Mouse (Mus musculus) midbrain, embryonic 11.5 days (tissue): ENCODE data around the gene Prcc. TPM values are rescaled to one million over a fixed set of nuclear protein-coding genes. Genes with fewer than 3 reads are reported as not detected.
"Not testable (repeated sequence)": the region's sequence is repeated elsewhere in the genome, so short reads cannot be mapped to it uniquely, and the experiment has no call there.

Experiments
- ATAC-seq: fragments of 200-750 bp; cut with Nextera tagmentation; 2 replicates; pipeline ENCODE4 v1.8.0; 2017; ENCODE audit warnings: moderate TSS enrichment, moderate library complexity; ENCODE audit not compliant: low FRiP score
- DNase-seq: peaks from one replicate; pipeline ENCODE4 v3.0.0; 2015; ENCODE audit warnings: low spot score; ENCODE audit errors: missing footprints
- H3K27ac ChIP-seq: fragments of 300-500 bp; sonication (generic); 2 replicates; pipeline ENCODE4 v1.5.1; 2014; ENCODE audit warnings: low read depth, low read length
- H3K27me3 ChIP-seq: fragments of 300-500 bp; sonication (generic); 2 replicates; pipeline ENCODE4 v1.6.1; 2014; ENCODE audit warnings: mild to moderate bottlenecking, low read length, moderate library complexity, mixed read lengths; ENCODE audit not compliant: control insufficient read depth, insufficient read depth
- H3K36me3 ChIP-seq: fragments of 300-500 bp; sonication (generic); 2 replicates; pipeline ENCODE4 v1.6.1; 2014; ENCODE audit warnings: mild to moderate bottlenecking, low read length, moderate library complexity, mixed read lengths; ENCODE audit not compliant: control insufficient read depth, insufficient read depth
- H3K4me1 ChIP-seq: fragments of 300-500 bp; sonication (generic); 2 replicates; pipeline ENCODE4 v1.6.1; 2014; ENCODE audit warnings: low read length; ENCODE audit not compliant: control insufficient read depth, insufficient read depth
- H3K4me2 ChIP-seq: fragments of 300-500 bp; sonication (generic); 2 replicates; pipeline ENCODE4 v1.6.1; 2014; ENCODE audit warnings: mild to moderate bottlenecking, moderate library complexity
- H3K4me3 ChIP-seq: fragments of 300-500 bp; sonication (generic); 2 replicates; pipeline ENCODE4 v1.5.1; 2014; ENCODE audit warnings: low read depth, low read length
- H3K9ac ChIP-seq: fragments of 300-500 bp; sonication (generic); 2 replicates; pipeline ENCODE4 v1.6.1; 2014; ENCODE audit warnings: low read length
- H3K9me3 ChIP-seq: fragments of 300-500 bp; sonication (generic); 2 replicates; pipeline ENCODE4 v1.6.1; 2016; ENCODE audit warnings: low read length; ENCODE audit not compliant: control insufficient read depth
- WGBS: fragments of 180-500 bp; shearing (Covaris S2); extraction: QIAGEN DNeasy Blood & Tissue Kit; methylation state at CpG from one replicate; pipeline ENCODE4 v1.1.7; 2014; 5-methylcytosine and 5-hydroxymethylcytosine counted together
- polyA plus RNA-seq: library from polyadenylated mRNA; unstranded; fragments of >200 nt; fragmentation: Nextera tagmentation; extraction: Ambion mirVana; gene quantifications from 2 replicates; pipeline ENCODE4 v1.2.1, GENCODE M21; 2014

Gene Prcc
- polyA plus RNA-seq, 1 experiment from 2014 or later: 20.4 TPM

DNA sequence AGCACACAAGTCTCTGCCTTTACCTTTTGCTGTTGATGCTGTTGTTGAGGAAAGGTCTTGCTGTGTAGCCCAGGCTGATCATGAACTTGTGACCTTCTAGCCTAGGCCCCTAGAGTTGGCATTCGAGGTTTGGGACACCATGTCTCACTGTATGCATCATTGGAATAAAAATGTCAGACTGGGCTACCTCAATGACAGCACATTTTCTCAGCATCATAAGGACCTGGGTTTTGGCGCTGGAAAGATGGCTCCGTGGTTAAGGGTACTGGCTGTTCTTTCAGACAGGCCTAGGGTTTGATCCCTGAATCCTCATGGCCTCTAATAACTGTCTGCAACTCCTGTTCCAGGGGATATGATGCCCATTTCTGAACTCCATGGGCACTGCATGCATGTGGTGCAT lies 14.4 kb upstream of the Prcc start:
- WGBS: 75% methylated on average over 3 of the region's 3 CpGs
- DNase-seq (peak; percentile 60), ATAC-seq (no peak)
- Histone ChIP-seq H3K27me3 (no peaks in the 10 kb centered on the region), H3K36me3 (no peaks in the 10 kb centered on the region), H3K4me2 (no peak overlapping the region), H3K27ac (no peak overlapping the region), H3K9ac (no peak overlapping the region), H3K4me3 (no peak overlapping the region), H3K4me1 (no peaks in the 10 kb centered on the region), H3K9me3 (no peaks in the 10 kb centered on the region)

- Histone ChIP-seq H3K4me2 (no peak overlapping the region), H3K27ac (no peak overlapping the region), H3K4me1 (no peaks in the 10 kb centered on the region), H3K9me3 (no peaks in the 10 kb centered on the region), H3K9ac (no peak overlapping the region), H3K4me3 (no peak overlapping the region), H3K27me3 (no peaks in the 10 kb centered on the region), H3K36me3 (no peaks in the 10 kb centered on the region)
- WGBS: 72% methylated on average over 3 of the region's 3 CpGs
- ATAC-seq: no peak
- peak; percentile 62 for DNase-seq
Measured at GRCm38 (mm10) chr3:87899266-87899665, 13.9 kb upstream of the Prcc start.

GRCm38 (mm10) chr3:87893367-87893905 lies 8.0 kb upstream of the Prcc start:
- H3K4me2 ChIP-seq: no peak overlapping the region
- H3K4me3 ChIP-seq: no peak overlapping the region
- H3K9me3 ChIP-seq: no peaks in the 10 kb centered on the region
- no peak overlapping the region for H3K27ac ChIP-seq
- H3K36me3 ChIP-seq: no peaks in the 10 kb centered on the region
- ATAC-seq: no peak
- no peaks in the 10 kb centered on the region for H3K27me3 ChIP-seq
- peak; percentile 57 for DNase-seq
- 65% methylated on average over 3 of the region's 3 CpGs for whole genome bisulfite sequencing
- no peak overlapping the region for H3K9ac ChIP-seq
- H3K4me1 ChIP-seq: no peaks in the 10 kb centered on the region

DNA sequence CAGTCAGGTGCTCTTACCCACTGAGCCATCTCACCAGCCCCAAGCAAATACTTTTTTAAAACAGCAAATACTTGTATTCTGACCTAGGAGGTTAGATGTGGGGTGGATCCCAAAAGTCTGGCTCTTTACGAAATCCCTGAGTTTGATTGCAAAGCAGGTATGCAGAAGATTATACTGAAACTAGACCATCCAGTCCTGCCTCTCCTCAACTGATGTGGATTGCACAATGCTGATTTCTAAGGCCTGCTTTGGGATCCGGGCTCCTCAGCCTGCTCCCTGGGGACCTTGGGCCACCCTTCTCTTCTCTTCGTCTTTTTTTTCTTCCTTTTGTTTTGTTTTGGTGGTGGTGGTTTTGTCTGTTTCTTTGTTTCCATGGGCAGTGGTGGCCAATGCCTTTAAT lies 6.1 kb upstream of the Prcc start:
- no peak overlapping the region for H3K4me2 ChIP-seq
- H3K4me1 ChIP-seq: no peaks in the 10 kb centered on the region
- ATAC-seq (no peak), DNase-seq (no peak)
- no peak overlapping the region for H3K27ac ChIP-seq
- H3K9me3 ChIP-seq: no peaks in the 10 kb centered on the region
- no peak overlapping the region for H3K4me3 ChIP-seq
- 44% methylated on average over 3 of the region's 3 CpGs for WGBS
- no peaks in the 10 kb centered on the region for H3K27me3 ChIP-seq
- no peak overlapping the region for H3K9ac ChIP-seq
- no peaks in the 10 kb centered on the region for H3K36me3 ChIP-seq

GRCm38 (mm10) chr3:87887400-87887799 lies 2.0 kb upstream of the Prcc start:
- H3K4me2 ChIP-seq, H3K4me3 ChIP-seq, H3K27ac ChIP-seq, H3K36me3 ChIP-seq, H3K9me3 ChIP-seq, ATAC-seq, H3K9ac ChIP-seq, DNase-seq, H3K27me3 ChIP-seq: not testable (repeated sequence)
- peaks cover 13% of the 10 kb centered on the region for H3K4me1 ChIP-seq
- 80% methylated on average over 4 of the region's 4 CpGs for WGBS

DNA sequence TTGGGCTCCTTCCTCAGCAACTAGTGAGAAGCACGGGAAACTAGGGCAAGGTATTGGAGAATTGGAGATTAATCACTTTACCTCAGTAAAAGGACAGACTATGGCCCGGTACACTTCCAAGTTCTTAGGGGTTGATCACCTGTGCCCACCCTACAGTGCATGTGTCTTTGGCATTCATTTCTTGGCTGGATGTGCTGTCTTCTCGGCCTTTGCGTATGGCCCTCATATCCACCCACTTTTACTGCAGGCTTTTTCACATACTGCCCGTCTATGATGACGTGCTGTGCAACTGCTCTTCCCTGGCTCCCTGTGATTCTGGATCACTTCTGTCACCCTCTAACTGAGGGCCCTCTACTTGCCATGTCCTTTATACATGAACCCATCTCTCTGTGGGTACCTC lies 1.0 kb upstream of the Prcc start:
- DNase-seq: no peak
- H3K9me3 ChIP-seq: no peaks in the 10 kb centered on the region
- H3K4me1 ChIP-seq: peaks cover 13% of the 10 kb centered on the region
- H3K4me2 ChIP-seq: no peak overlapping the region
- H3K27me3 ChIP-seq: no peaks in the 10 kb centered on the region
- peak; percentile 1; the same call in 1 of the 2 replicates for ATAC-seq
- no peak overlapping the region; the same call in 1 of the 2 replicates for H3K4me3 ChIP-seq
- no peak overlapping the region for H3K27ac ChIP-seq
- 87% methylated on average over 6 of the region's 6 CpGs for WGBS
- H3K36me3 ChIP-seq: no peaks in the 10 kb centered on the region
- no peak overlapping the region for H3K9ac ChIP-seq

DNA sequence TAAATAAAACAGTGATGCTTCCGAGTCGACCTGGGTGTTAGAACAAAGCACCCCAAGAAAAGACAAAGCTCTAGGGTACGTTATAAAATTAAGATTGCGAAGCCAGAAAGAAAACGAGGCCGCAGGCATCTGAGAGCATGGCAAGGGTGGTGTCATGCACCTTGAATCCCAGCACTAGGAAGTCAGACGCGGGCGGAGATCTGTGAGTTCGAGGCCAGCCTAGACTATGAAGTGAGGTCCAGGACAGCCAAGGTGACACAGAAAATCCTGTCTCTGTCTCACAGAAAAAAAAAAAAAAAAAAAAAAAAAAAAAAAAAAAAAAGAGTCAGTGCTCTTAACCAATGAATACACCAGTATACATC lies 577 bp upstream of the Prcc start:
- WGBS: 15% methylated on average over 10 of the region's 10 CpGs
- peak; percentile 31; the same call in 1 of the 2 replicates for ATAC-seq
- Histone ChIP-seq H3K4me1 (peaks cover 13% of the 10 kb centered on the region), H3K27ac (no peak overlapping the region), H3K4me2 (peak overlapping the region; percentile 42), H3K36me3 (no peaks in the 10 kb centered on the region), H3K4me3 (peak overlapping the region; percentile 97), H3K27me3 (no peaks in the 10 kb centered on the region), H3K9me3 (no peaks in the 10 kb centered on the region), H3K9ac (peak overlapping the region; percentile 43)
- DNase-seq: no peak

- no peaks in the 10 kb centered on the region for H3K27me3 ChIP-seq
- peak; percentile 54 for ATAC-seq
- WGBS: under 1% methylated on average over 26 of the region's 28 CpGs
- DNase-seq: peak; percentile 92
- H3K4me1 ChIP-seq: peaks cover 13% of the 10 kb centered on the region
- H3K9me3 ChIP-seq: no peaks in the 10 kb centered on the region
- peak overlapping the region; percentile 95 for H3K4me2 ChIP-seq
- peak overlapping the region; percentile 31 for H3K27ac ChIP-seq
- H3K36me3 ChIP-seq: peaks cover 3% of the 10 kb centered on the region; the same call in 1 of the 2 replicates
- H3K9ac ChIP-seq: peak overlapping the region; percentile 93
- peak overlapping the region; percentile 97 for H3K4me3 ChIP-seq
Measured at GRCm38 (mm10) chr3:87884708-87885251, 628 bp downstream of the Prcc start.

GRCm38 (mm10) chr3:87884291-87884690 lies 1.1 kb downstream of the Prcc start:
- Histone ChIP-seq H3K4me2 (peak overlapping the region; percentile 95), H3K27ac (no peak overlapping the region), H3K9me3 (no peaks in the 10 kb centered on the region), H3K4me1 (peaks cover 13% of the 10 kb centered on the region), H3K4me3 (peak overlapping the region; percentile 97), H3K9ac (peak overlapping the region; percentile 93), H3K27me3 (no peaks in the 10 kb centered on the region), H3K36me3 (peaks cover 3% of the 10 kb centered on the region; the same call in 1 of the 2 replicates)
- DNase-seq: no peak
- ATAC-seq: no peak
- 3% methylated on average over 3 of the region's 3 CpGs for WGBS
